Mouse (Mus musculus) heart, postnatal 14 days (tissue): ENCODE results near the gene Vasn. TPM values are rescaled to one million over a fixed set of nuclear protein-coding genes. Genes with fewer than 3 reads are reported as not detected.

ENCODE experiments used
- DNase-seq, 2 experiments: peaks; one replicate each; pipeline ENCODE4 v3.0.0; 2021 to 2022
- intact Hi-C: fragments of 180-260 bp; cut with DNase I; formaldehyde crosslinking; loops from one replicate; pipeline ENCODE4 v1.15.1; 2025
- long read RNA-seq, 2 experiments: library from polyadenylated mRNA; stranded (forward); transcript quantifications; one replicate each; pipeline ENCODE4 v2.0.0; 2021
- total RNA-seq, 2 experiments: library from RNA; stranded (reverse); gene quantifications; 2 replicates each; pipeline ENCODE4 v1.2.3; 2021

Vasn gene
- total RNA-seq: 10 to 100 TPM; 12.1 to 14.7 TPM
- long read RNA-seq, experiment 1, transcript Vasn-201 (2 exons, 2,829 nt): major isoform, 5 of 9 reads
- long read RNA-seq, experiment 1, partial matches to known transcripts: 3 of 9 reads
- long read RNA-seq, experiment 1, other reads (novel, unspliced or antisense): 1 of 9 reads
- long read RNA-seq, experiment 2, partial matches to known transcripts: 0 of 4 reads
- long read RNA-seq, experiment 2, other reads (novel, unspliced or antisense): 0 of 4 reads

DNA sequence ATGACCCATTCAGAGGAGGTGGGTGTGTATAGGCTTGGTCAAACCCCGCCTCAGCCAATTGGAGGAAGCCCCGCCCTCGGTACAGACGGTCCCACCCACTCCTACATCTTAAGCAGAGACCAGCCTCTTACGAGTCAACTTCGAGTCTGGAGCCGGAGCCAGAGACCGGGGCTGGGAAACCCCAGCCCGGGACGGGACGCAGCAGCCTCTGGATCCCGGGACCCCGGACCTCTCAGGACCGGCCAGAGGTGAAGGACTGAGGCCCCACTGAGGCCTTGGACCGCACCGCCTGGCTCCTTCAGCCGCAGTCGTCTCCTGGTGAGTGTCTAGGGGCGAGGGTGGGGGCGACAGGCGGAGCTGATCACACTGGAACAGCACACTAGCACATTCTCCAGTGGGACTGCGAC, at the start of gene Vasn, which contains the start of gene Dnaja3:
TSS of gene Vasn (plus strand) at position 111 of the 407 bp plus-strand sequence.
TSS of gene Dnaja3 (plus strand) at position 159 of the 407 bp plus-strand sequence.
- peak; percentile 86 to 87 for DNase-seq
- intact Hi-C loops: loop anchor here (10.0 kb wide), 1 partner anchor 505 kb away; the partner anchor contains the start of gene Sec14l5

DNA sequence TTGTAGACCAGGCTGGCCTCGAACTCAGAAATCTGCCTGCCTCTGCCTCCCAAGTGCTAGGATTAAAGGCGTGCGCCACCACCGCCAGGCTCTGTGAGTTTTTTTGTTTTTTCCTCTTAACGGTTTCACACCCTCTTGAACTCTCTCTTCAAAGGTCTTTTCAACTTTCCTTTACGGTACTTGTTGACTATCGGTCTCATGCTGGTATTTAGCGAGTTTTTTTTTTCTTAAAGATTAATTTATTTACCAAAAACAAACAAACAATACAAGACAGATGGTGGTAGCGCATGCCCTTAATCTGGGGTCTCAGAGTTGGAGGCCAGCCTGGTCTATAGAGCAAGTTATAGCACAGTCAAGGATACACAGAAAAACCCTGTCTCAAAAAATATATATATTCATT, 49.5 kb upstream of the Vasn start:
- DNase-seq: no peak
- intact Hi-C loops: no loop called here

DNA sequence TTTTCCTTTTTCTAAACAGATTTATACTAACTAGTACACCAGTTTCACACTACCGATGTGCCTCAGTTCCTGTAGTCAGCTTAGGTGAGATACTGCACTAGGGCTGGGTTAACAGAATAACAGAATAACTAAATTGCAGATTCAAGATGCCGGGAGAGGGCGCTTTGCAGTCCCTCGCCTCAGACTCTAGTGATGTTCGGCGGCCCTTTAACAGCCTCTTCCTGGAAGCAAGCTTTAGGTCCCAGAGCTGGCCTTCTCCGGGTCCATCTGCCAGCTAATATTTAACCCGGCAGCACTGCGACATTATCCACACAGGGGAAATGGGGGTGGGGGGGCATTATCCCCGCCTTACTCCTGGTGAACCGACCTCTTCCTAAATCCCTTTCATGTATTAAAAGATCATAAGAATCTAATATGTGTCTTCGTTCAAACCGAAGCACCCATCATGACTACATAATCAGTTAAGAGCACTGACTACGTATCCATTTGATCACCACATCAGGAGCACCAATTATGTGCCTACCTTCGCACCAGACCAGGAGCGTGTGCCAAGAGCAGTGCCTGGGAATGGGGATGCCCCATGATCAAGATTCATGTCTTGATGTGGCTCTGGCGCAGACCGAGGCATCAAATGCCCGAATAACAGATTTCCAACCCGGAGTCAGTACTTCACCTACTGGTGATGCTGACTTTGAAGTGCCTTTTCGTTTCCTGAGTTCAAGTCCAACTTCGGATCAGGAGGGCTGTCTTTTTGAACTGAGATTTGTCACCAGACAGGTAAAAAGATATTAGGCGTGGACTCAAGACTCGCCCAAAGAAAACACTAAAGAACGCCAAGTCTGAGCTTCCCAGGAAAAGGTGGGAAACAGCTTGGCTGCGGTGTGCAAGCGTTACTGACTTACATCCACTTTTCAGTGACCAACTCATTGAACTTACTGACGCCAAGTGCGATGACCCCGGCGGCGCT, 46.5 kb upstream of the Vasn start:
- intact Hi-C loops: no loop called here
- DNase-seq: peak; percentile 62 to 71

DNA sequence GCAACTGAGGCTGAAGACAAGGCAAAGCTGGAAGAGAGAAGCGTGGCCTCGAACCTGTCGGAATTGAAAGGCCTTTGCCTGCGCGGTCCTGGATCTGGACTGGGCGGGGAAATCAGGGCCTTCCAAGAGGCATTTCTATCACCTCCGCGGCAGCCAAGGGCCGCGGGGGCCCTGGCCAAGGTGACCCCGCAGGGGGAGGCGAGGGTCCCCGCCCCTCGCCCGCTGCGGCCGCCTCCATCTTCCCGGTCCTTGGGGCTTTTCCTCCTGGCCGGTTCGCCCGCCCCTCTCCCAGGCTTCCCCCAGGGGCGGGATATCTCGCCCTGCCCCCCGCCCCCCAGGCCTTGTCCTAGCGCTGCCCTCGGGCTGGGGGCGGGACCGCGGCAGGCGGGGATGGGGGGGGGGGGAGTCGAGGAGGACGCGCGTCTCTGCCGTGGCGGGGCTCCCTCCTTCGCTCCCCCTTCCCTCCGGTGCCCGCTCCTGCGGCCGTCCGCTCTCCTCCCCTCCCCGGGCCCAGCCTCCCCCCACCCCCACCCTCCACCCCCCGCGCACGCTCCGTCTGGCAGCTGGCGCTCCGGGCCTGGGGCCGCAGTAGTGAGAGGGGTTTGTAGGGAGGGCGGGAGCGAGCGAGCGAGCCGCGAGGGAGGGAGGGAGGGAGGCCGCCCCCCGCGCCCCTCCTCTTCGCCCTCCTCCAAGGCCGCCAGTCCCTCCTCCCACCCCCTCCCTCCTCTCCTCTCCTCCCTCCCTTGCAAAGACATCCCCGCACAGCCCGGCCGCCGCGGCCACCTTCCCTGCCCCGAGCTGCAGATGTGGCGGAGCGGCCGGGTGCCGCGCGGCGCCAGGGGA, 45.5 kb upstream of the Vasn start, which contains the start of gene Glis2:
TSS of gene Glis2 (plus strand) at position 743 of the 843 bp plus-strand sequence.
- DNase-seq: peak; percentile 72 to 77
- intact Hi-C loops: no loop called here

DNA sequence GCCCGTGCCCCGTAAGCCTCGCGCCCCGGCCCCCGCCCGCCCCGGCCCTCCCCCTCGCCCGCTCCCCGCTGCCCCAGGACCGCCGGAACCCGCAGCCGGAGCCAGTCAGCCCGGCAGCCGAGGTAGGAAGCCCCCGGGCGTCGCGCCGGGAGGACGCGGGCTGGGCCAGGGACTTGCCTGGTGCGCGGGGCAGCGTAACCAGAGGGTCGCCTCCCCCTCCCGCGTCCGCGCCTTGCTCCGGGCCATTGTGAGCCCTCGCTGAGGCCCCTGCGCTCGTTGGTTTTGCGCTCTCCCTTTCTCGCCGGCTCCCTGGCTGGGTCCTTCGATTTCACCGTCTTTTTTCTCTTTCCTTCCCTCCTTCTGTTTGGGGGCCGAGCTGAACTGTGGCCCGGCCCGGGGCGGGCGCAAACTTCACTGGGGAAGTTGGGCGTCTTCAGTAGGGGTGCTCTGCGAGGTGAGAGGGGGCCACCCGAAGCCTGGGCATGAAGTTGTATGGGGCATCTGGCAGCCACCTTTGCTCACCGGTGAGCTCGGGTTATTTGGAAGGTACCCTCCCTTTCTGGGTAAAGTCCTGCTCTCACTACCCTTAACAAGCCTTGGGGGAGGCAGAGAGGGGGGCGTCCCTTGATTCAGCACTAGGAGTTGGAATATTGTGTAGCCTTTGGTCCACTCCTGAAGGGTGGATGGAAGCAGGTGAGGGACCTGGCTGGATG, 44.8 kb upstream of the Vasn start:
- no peak for DNase-seq
- intact Hi-C loops: no loop called here

DNA sequence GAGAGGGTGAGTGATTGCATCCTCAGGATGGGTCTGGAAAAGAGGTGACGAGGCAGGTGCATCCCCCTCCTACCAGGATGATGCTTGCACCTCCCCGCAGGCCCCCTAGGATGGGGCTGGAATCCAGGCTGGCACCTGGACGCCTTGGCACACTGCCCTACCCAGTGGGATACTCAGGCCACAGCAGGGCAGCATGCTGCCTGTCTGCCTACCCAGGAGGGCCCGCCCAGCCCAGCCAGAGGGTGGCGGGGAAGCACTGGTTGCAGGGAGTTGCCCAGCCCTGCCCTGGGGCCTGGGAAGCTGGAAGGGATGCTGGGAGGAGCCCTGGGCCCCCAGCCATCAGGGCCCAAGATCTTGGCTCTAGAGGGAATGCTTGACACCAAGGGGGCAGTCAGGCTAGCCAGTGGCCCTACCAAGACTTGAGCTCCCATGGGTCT, 44.2 kb upstream of the Vasn start:
- intact Hi-C loops: no loop called here
- peak; percentile 59 to 60 for DNase-seq

DNA sequence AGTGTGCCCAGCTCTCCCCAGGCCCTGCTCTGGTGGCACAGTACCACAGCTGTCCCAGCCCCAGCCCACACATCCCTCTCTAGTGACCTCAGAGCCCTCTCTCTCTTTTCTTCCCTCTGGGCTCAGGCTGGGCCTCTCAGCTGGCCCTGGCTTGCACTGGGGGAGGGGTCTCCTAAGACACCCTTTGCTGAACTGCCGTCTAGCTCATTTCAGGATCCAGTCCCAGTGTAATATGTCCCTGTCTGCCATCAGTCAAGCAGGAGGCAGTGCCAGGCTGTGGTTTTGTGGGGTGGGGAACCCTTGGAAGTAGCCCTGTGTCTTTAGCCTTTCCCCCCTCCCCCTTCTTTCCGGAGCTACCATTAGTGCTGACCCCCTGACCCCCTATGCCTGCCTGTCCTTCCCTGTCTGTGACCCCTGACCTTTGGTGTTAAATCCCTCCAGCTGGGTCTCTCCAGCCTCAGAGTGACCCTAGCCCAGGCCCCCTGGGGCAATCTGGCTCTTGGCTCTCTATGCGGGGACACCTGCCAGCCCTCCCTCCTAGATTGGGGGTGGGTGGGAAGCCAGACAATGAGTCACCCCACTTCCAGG, 43.5 kb upstream of the Vasn start:
- DNase-seq: no peak
- intact Hi-C loops: no loop called here

DNA sequence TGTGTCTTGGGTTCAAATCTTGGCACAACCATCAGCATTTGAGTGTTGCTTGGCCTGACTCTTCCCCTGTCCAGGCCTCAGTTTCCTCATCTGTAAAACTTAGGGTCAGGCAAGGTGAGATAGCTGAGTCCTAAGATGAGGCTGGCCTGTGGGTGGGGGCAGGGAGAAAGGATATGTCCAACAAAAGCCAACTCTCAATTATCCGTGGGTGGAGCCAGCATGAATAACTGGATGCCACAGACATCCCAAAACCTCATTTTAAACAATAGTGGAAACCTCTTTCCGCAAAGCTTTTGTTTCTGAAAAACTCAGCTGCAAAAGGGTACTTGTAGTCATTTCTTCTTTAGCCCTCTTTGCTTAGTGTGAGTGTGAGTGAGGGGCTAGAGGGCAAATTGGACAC, 42.9 kb upstream of the Vasn start:
- intact Hi-C loops: no loop called here
- DNase-seq: no peak

DNA sequence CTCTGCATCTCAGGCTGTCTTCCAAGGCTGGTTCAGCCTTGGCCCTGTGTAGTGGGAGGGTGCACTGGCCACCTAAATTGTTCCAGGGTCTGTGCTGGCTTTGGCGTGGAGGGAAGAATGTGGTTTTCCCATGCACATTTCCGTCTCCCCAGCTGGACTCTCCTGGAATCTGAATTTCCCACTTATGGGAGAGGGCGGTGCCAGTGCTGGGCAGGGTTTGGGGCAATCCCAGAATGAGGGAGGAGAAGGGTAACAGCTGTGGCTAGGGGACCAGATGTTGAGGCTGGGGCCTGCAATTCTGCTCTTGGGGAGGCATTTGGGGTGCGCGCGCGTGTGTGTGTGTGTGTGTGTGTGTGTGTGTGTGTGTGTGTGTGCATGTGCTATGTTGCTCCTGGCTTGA, 42.4 kb upstream of the Vasn start:
- intact Hi-C loops: no loop called here
- DNase-seq: peak in 1 of 2 experiments; percentile 49

DNA sequence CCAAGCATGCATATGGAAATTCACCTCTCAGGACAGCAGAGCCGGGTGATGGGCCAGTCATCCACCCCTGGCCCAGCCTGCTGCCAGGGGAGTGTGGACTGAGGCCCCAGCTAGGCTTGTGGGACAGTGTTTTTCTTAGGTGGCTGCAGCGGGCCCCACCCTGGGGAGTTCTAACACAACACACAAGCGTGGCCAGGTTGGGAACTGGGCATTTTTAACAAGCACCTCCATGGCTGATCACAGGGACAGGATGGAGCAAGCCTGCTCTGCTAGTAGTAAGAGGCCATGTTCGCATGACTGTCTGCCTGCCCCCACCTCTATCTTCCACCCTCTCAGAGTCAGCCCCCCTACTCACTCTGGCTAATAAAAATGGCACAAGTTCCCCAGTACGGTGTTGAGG, 41.7 kb upstream of the Vasn start:
- no peak for DNase-seq
- intact Hi-C loops: no loop called here

DNA sequence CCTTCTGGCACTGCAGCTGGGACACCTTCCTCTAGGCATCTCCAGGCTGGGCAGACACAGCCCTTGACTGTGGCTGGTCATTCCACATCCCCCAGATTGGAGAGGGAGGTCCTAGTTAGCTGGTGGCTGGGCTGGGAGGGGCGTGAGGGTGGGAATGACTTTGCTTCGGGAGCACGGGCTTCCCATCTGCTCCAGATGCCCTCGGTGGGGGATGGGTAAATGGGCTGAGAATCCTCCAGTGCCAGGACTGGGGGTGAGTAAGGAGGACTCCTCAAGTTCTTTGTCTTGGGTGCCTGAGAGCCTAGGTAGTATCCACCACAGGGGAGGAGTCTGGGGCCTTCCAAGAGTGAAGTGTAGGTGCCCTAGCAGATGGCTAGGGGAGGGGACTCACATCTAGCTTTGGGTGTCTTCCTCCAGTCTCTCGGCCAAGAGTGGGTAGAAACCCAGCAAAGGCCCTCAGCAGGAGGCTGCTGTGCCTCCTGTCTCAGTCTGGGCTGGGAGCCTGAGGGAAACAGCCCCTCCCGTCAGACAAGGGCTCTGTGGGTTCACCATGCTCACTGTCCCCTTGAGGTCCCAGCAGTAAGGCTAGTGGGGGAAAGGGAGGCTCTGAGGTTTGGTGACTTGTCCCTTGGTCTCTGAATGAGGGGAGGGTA, 40.7 kb upstream of the Vasn start:
- no peak for DNase-seq
- intact Hi-C loops: no loop called here

DNA sequence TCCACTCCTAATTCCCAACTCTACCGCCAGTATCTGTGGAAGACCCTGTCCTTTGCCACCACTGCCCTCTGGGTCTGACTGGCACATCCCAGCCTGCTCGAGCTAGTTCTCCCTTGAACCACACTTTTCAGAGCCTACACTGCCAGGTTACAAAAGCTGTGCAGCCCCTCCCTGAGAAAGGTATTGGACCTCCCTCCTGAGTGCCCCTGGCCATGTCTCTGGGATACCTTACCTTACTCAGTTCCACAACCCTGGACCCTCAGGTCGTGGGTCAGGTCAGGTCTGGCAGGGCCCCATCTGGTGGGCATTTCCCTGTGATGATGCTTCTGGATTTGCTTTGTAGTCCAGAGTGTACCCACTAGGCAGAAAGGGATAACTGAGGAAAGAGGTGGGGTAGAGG, 40.1 kb upstream of the Vasn start:
- no peak for DNase-seq
- intact Hi-C loops: loop anchor here (10.0 kb wide), 1 partner anchor 295 kb away; no protein-coding TSS in a partner anchor

DNA sequence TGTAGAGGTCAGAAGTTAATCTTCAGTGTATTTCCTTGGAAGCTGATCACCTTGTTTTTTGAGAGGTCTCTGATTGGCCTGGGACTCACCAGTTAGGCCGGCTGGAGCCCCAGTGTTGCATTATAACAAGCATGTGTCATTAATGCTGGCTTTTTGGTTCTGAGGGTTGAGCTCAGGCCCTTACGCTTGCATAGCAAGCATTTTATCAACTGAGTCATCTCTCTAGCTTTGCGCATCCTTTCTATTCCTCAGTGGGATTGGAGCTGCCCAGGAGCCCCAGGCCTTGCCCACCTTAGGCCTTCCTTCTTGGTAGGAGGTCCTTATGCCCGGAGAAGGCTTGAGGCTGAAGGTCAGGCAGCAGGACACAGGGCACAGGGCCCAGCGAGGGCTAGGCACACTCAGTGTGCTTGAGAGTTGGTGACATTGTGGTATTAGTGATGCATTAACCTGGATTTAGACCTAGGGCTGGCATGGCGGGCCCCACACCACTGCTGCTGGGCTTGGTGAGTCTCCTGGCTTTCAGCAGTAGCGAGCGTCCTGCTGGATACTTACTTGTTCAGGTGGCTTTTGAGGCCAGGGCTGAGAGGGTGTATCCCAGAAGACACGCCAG, 38.9 kb upstream of the Vasn start:
- intact Hi-C loops: loop anchor here (10.0 kb wide), 1 partner anchor 296 kb away; no protein-coding TSS in a partner anchor

DNA sequence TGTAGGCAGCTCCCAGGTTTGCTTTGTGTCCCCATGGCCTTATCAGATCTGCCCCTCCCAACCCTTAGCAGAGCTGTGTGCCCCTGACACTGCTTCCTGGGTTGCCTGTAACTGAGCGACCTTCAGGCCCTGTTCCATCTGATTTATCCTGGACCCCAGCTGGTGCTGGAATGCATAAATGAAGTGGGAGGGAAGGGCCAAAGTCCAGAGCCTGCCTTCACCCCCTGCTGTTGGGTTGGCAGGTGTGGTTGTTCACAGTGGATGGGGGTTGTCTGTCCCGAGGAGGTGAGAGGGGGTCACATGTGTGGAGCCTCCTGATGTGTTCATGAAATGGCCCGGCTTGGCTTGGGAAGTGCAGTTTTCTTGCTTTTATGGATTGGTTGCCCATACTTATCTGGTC, 37.6 kb upstream of the Vasn start:
- no peak for DNase-seq
- intact Hi-C loops: loop anchor here (10.0 kb wide), 1 partner anchor 297 kb away; no protein-coding TSS in a partner anchor

More for the DNA sequence above, 38.9 kb upstream of the Vasn start:
- no peak for DNase-seq

DNA sequence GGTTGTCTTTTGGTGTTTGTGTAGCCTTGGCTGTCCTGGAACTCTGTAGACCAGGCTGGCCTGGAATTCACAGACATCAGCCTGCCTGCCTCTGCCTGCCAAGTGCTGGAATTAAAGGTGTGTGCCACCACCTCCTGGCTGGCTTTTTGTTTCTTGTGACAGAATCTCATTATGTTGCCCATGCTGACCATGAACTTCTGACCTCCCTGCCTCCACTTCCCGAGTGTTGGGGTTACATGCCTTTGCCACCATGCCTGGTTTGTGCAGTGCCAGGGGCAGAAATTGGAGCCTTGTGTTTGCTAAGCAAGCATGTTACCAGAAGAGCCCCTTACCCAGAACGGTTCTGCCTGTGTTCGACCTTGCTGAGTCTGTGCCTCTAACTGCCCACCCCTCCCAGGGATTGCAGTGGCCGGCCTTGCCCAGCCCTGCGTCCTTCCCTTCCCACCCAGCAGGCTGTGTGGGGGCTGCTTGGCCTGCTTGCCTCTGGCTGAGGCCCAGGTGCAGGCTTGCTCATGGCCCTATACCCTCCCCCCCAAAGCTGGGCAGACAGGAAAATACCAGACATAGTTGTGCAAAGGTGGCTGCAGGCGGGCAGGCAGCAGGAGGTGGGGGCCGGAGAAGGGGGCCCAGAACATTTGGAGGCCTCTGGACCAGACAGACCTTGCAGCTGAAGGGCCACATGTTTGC, 36.8 kb upstream of the Vasn start:
- intact Hi-C loops: loop anchor here (10.0 kb wide), 1 partner anchor 298 kb away; no protein-coding TSS in a partner anchor
- DNase-seq: no peak

DNA sequence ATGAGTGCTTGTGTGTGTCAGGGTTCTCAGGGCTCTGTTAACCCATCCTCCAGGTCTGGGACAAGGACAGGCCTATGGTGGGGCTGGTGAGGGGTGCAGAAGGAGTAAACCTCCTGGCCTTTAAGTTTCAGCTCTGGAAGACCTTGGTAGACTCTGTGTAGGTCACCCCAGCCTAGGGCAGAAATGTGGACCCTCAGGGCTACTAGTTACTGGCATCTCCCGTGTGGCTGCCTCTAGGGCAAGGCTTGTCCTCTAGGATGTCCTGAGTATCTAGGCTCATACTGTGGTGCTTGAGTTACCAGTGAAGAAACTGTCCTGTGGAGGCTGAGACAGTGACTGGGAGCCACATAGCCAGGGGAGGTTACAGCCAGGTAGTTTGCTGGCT, 36.3 kb upstream of the Vasn start:
- no peak for DNase-seq
- intact Hi-C loops: loop anchor here (10.0 kb wide), 1 partner anchor 299 kb away; no protein-coding TSS in a partner anchor

DNA sequence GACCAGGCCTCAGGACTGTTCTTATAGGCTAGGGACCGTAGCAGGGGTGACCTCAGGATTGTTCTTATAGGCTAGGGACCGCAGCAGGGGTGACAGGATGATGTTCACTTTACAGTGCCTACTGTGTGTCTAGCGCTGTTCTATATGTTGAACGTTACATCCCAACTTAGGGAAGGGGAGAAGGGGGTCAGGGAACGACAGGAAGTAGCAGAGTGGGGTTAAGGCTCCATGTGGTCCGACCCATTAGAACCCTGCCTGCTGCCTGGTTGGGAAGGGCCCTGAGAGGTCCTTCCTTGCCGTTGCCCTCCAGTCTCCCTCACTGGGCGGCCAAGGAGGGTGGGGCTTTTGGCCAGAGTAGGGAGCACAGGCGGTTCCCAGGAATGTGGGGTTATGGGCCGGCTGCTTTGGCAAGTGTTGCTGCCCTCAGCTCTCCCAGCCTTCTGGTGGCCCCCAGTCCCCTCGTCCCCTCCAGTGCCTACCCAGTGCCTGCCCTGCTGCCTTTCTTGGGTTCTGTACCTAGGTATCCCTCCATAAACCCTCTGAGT, 35.4 kb upstream of the Vasn start:
- no peak for DNase-seq
- intact Hi-C loops: loop anchor here (10.0 kb wide), 1 partner anchor 300 kb away; no protein-coding TSS in a partner anchor
